Comparison of ENCODE assay signal across 17 mouse cellular contexts in genomic region chr12:112299089-112299488, GRCm38 (mm10).
DNase-seq lines count a peak whose midpoint lies in the region; ATAC-seq and TF ChIP-seq lines count a peak whose summit lies in the region.
"Had no signal": no experiment of that assay in that cellular context is flagged by ENCODE, and none has a peak within 500 bp of the region (broad histone marks: within the 10 kb centered on the region; RNA-seq: fewer than 3 reads in every experiment).

No protein-coding gene starts in this region.

- peak overlapping the region; percentile 24; the same call in 1 of the 2 replicates for H3K27ac ChIP-seq in hindbrain, embryonic 11.5 days (ENCODE audit: low read depth, low read length)
- peak overlapping the region; percentile 49; the same call in 1 of the 2 replicates for H3K27ac ChIP-seq in midbrain, embryonic 12.5 days (replicated peaks)
- H3K27ac ChIP-seq: left cerebral cortex, adult 2 months; limb, embryonic 12.5 days; liver, embryonic 14.5 days had no signal

- no peak overlapping the region for H3K4me2 ChIP-seq in hindbrain, embryonic 11.5 days (replicated peaks; ENCODE audit: low read depth, low read length)
- H3K4me2 ChIP-seq in midbrain, embryonic 12.5 days (replicated peaks): no peak overlapping the region
- H3K4me2 ChIP-seq: limb, embryonic 12.5 days had no signal

- H3K27me3 ChIP-seq in hindbrain, embryonic 11.5 days (ENCODE audit: control insufficient read depth, insufficient read depth, low read length): peaks cover 22% of the 10 kb centered on the region
- peaks cover 61% of the 10 kb centered on the region for H3K27me3 ChIP-seq in midbrain, embryonic 12.5 days

- H3K36me3 ChIP-seq in hindbrain, embryonic 11.5 days (ENCODE audit: control insufficient read depth, insufficient read depth, low read length): no peaks in the 10 kb centered on the region
- no peaks in the 10 kb centered on the region for H3K36me3 ChIP-seq in midbrain, embryonic 12.5 days
- H3K36me3 ChIP-seq: limb, embryonic 12.5 days had no signal

- no peak overlapping the region for H3K9ac ChIP-seq in hindbrain, embryonic 11.5 days (ENCODE audit: low read depth, low read length)
- no peak overlapping the region for H3K9ac ChIP-seq in midbrain, embryonic 12.5 days (replicated peaks)
- H3K9ac ChIP-seq: limb, embryonic 12.5 days; liver, embryonic 14.5 days had no signal

- H3K9me3 ChIP-seq in hindbrain, embryonic 11.5 days (ENCODE audit: control insufficient read depth, low read length): no peaks in the 10 kb centered on the region
- no peaks in the 10 kb centered on the region for H3K9me3 ChIP-seq in midbrain, embryonic 12.5 days
- H3K9me3 ChIP-seq: limb, embryonic 12.5 days had no signal

- no peak for TF ChIP-seq POLR2A in brain, embryonic 14.5 days (IDR thresholded peaks at IDR 0.05; ENCODE audit: borderline replicate concordance, extremely low read depth, insufficient read depth, insufficient read length, poor library complexity, severe bottlenecking)

- H3K4me1 ChIP-seq in hindbrain, embryonic 11.5 days (replicated peaks; ENCODE audit: control insufficient read depth, insufficient read depth, low read length): peaks cover 20% of the 10 kb centered on the region
- peaks cover 40% of the 10 kb centered on the region for H3K4me1 ChIP-seq in midbrain, embryonic 12.5 days

- peak; percentile 41 for ATAC-seq in hindbrain, embryonic 11.5 days (ENCODE audit: low FRiP score)
- peak; percentile 39 for ATAC-seq in midbrain, embryonic 12.5 days (ENCODE audit: low FRiP score, low read depth)
- ATAC-seq in activated CD4-positive, CD25-positive, alpha-beta regulatory T cell, adult 4 months: no peak
- ATAC-seq: inflammation-experienced regulatory T-cells, adult 6 months; lung, postnatal 0 days had no signal

- WGBS in hindbrain, embryonic 11.5 days: 52% methylated on average over 5 of the region's 5 CpGs
- WGBS in midbrain, embryonic 12.5 days: 46% methylated on average over 5 of the region's 5 CpGs

- no peak overlapping the region for H3K4me3 ChIP-seq in hindbrain, embryonic 11.5 days (ENCODE audit: low read depth, low read length)
- no peak overlapping the region for H3K4me3 ChIP-seq in midbrain, embryonic 12.5 days
- H3K4me3 ChIP-seq: left cerebral cortex, adult 2 months; limb, embryonic 12.5 days had no signal

- TF ChIP-seq CTCF in brain, embryonic 14.5 days (IDR thresholded peaks at IDR 0.05; ENCODE audit: borderline replicate concordance, extremely low read depth, insufficient read depth, insufficient read length): no peak

- peak; percentile 42 to 50 for DNase-seq in cerebellum, postnatal 10 days
- DNase-seq in cerebellum, adult 11-12 months: no peak
- peak; percentile 66 for DNase-seq in brain, embryonic 14.5 days (ENCODE audit: low read depth)
- no peak for DNase-seq in hindbrain, embryonic 11.5 days (ENCODE audit: low spot score)
- DNase-seq in kidney, postnatal 4 days: no peak
- no peak for DNase-seq in kidney, postnatal 10 days
- DNase-seq: gastrocnemius, postnatal 36 days; kidney, adult 8-10 months; right cerebral cortex, adult 18-20 months; thymus, postnatal 4 days had no signal

Comparison
In these comparisons a context has a peak if more than half of its experiments do, and no peak if none do; other contexts are left out.
1. DNase-seq: peak in cerebellum, postnatal 10 days (2 of 2) and brain, embryonic 14.5 days (single experiment); none in cerebellum, adult 11-12 months (single experiment), hindbrain, embryonic 11.5 days (single experiment), kidney, postnatal 4 days (0 of 2) and kidney, postnatal 10 days (single experiment).